Mouse (Mus musculus) heart, postnatal 0 days (tissue): ENCODE measurements around the gene Bcr. TPM values are rescaled to one million over a fixed set of nuclear protein-coding genes. Genes with fewer than 3 reads are reported as not detected.
A peak's percentile ranks its signal among the peaks of the same experiment; 100 is the strongest.

Source experiments
- ATAC-seq: fragments of 200-750 bp; cut with Nextera tagmentation; 2 replicates; pipeline ENCODE4 v1.8.0; 2017; ENCODE audit warnings: low read depth, moderate number of reproducible peaks, moderate library complexity; ENCODE audit not compliant: insufficient read depth
- DNase-seq: peaks from one replicate; pipeline ENCODE4 v3.0.0-alpha.2; 2016; ENCODE audit warnings: low spot score
- H3K27ac ChIP-seq: fragments of 300-500 bp; sonication (generic); 2 replicates; pipeline ENCODE4 v1.5.1; 2014; ENCODE audit warnings: low read depth, mild to moderate bottlenecking
- H3K27me3 ChIP-seq: fragments of 300-500 bp; sonication (generic); 2 replicates; pipeline ENCODE4 v1.6.1; 2014; ENCODE audit warnings: low read length, mixed read lengths; ENCODE audit not compliant: control insufficient read depth, insufficient read depth
- H3K36me3 ChIP-seq: fragments of 300-500 bp; sonication (generic); replicated peaks from 2 replicates; pipeline ENCODE4 v1.6.1; 2014; ENCODE audit warnings: low read length, mixed read lengths; ENCODE audit not compliant: control insufficient read depth, insufficient read depth
- H3K4me1 ChIP-seq: fragments of 300-500 bp; sonication (generic); 2 replicates; pipeline ENCODE4 v1.6.1; 2014; ENCODE audit warnings: antibody characterized with exemption; ENCODE audit not compliant: control insufficient read depth, insufficient read depth
- H3K4me2 ChIP-seq: fragments of 300-500 bp; sonication (generic); 2 replicates; pipeline ENCODE4 v1.6.1; 2014; ENCODE audit warnings: low read depth, mild to moderate bottlenecking, low read length, moderate library complexity
- H3K4me3 ChIP-seq: fragments of 300-500 bp; sonication (generic); 2 replicates; pipeline ENCODE4 v1.5.1; 2014; ENCODE audit warnings: low read depth, low read length
- H3K9ac ChIP-seq: fragments of 300-500 bp; sonication (generic); replicated peaks from 2 replicates; pipeline ENCODE4 v1.6.1; 2014; ENCODE audit warnings: low read depth, low read length, mixed read lengths
- H3K9me3 ChIP-seq: fragments of 300-500 bp; sonication (generic); replicated peaks from 2 replicates; pipeline ENCODE4 v1.6.1; 2016; ENCODE audit warnings: low read length; ENCODE audit not compliant: control insufficient read depth
- CTCF ChIP-seq: IDR thresholded peaks from 2 replicates; pipeline ENCODE4 v1.5.1; 2016; ENCODE audit warnings: antibody characterized with exemption, control low read depth, low read depth
- EP300 ChIP-seq: IDR thresholded peaks from 2 replicates; pipeline ENCODE4 v1.6.1; 2016; ENCODE audit warnings: antibody characterized with exemption, low read depth
- WGBS: fragments of 180-500 bp; shearing (Covaris S2); extraction: QIAGEN DNeasy Blood & Tissue Kit; methylation state at CpG from one replicate; pipeline ENCODE4 v1.1.7; 2014; 5-methylcytosine and 5-hydroxymethylcytosine counted together
- polyA plus RNA-seq: library from polyadenylated mRNA; unstranded; fragments of >200 nt; fragmentation: Nextera tagmentation; extraction: Ambion mirVana; gene quantifications from 2 replicates; pipeline ENCODE4 v1.2.1, GENCODE M21; 2015
- total RNA-seq: library from RNA; depleted of rRNA; stranded (reverse); fragments of >200 nt; gene quantifications from 2 replicates; pipeline ENCODE4 v1.2.3, GENCODE M21; 2014; ENCODE audit warnings: low replicate concordance

Gene Bcr
- total and polyA plus RNA-seq, 2 experiments from 2014 or later, result 9.3 to 12.1 TPM

DNA sequence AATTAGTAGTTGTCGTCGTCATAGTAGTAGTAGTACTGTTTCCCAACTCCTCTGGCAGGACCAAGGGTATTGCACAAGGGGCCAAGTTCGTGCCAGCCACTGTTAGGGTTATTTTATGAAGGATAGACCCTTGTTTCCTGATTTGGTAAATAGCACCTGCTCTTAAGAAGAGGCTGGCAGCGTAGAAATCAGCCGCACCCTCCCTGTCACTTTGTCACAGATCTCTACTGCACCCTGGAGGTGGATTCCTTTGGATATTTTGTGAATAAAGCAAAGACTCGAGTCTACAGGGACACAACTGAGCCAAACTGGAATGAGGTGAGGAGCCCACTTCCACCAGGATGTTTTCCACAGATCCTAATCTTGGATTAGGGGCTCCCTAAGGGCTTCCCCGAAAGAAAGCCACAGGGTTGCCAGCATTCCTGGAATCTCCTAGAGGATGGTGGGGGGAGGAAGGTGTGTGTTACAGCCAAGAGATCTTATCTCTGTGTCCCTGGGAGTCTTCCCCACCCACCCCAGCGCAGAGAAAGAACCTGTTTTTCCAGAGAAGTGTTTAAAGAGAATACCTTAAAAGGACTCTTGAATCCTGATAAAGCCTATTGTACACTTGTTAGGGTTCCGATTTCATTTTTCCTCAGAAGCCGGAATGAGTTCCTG, 105.6 kb downstream of the Bcr start:
- 65% methylated on average over 10 of the region's 10 CpGs for WGBS
- Histone ChIP-seq H3K9ac (no peak overlapping the region), H3K4me3 (no peak overlapping the region), H3K4me2 (no peak overlapping the region), H3K36me3 (peaks cover 31% of the 10 kb centered on the region), H3K4me1 (peaks cover 4% of the 10 kb centered on the region), H3K9me3 (no peaks in the 10 kb centered on the region), H3K27me3 (no peaks in the 10 kb centered on the region), H3K27ac (no peak overlapping the region)
- TF ChIP-seq CTCF, result peak; percentile 9; the same call in 1 of the 2 replicates
- TF ChIP-seq EP300, result no peak
- DNase-seq (no peak), ATAC-seq (no peak)

DNA sequence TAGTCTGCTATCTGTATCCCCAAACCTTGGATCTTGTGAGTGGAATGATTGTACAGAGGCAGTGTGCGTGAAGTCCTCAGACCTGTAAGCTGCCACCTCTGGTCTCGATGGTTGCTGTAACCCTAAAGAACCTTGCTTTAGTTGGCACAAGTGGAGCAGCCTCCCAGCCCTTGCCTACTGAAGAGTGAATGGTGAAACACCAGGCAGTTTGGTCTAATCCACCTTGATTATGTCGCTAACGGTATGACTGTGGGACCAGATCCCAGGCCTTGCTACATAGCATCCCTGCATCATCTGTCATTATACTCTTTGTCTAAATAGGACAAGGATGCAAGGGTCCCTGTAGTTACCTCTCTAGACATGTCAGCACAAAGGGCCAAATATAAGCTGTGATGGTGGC, 106.2 kb downstream of the Bcr start:
- TF ChIP-seq CTCF, result no peak
- TF ChIP-seq EP300, result no peak
- WGBS, result 87% methylated on average over 4 of the region's 4 CpGs
- H3K9ac ChIP-seq, result no peak overlapping the region
- H3K36me3 ChIP-seq, result peaks cover 33% of the 10 kb centered on the region
- ATAC-seq (no peak), DNase-seq (no peak)
- no peaks in the 10 kb centered on the region for H3K27me3 ChIP-seq
- H3K4me1 ChIP-seq, result peaks cover 7% of the 10 kb centered on the region
- no peaks in the 10 kb centered on the region for H3K9me3 ChIP-seq
- no peak overlapping the region for H3K4me3 ChIP-seq
- H3K27ac ChIP-seq, result no peak overlapping the region
- no peak overlapping the region for H3K4me2 ChIP-seq

DNA sequence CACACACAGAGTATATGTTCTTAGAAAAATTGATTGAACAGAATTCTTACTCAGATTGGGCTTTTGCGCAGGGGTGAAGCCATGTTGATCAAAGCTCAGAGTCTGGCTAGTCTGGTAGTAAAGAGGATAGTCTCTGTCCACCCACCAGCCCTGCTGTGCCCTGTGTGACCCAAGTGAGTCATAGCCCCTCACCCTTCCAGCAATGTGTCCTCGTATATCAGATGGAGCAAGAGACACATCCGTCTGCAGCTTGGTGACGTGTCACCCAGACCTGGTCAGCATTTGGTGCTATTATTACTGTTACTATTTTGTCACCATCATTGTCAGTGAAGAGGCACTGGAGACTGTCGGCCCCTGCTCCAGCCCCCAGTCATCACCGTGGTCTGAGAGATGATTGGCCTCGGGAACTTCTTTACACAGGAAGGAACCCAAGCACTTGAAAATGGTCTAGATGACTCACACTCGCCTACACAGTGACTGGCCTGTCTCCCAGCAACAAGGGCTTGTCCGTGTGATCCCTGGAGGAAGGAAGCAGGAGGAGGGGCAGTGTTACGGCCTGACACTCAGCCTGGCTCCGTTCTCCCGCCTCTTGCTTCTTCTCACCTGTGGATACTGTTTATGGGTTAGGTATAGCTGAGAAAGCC, 109.9 kb downstream of the Bcr start:
- Histone ChIP-seq H3K4me1 (peaks cover 20% of the 10 kb centered on the region), H3K4me2 (peak overlapping the region; percentile 43; the same call in 1 of the 2 replicates), H3K36me3 (peaks cover 14% of the 10 kb centered on the region; the same call in 1 of the 2 replicates), H3K4me3 (no peak overlapping the region), H3K9ac (no peak overlapping the region), H3K27me3 (no peaks in the 10 kb centered on the region), H3K9me3 (no peaks in the 10 kb centered on the region), H3K27ac (peak overlapping the region; percentile 53)
- WGBS, result 18% methylated on average over 12 of the region's 12 CpGs
- ATAC-seq (peak; percentile 76), DNase-seq (peak; percentile 92)
- TF ChIP-seq EP300, result no peak
- TF ChIP-seq CTCF, result no peak

DNA sequence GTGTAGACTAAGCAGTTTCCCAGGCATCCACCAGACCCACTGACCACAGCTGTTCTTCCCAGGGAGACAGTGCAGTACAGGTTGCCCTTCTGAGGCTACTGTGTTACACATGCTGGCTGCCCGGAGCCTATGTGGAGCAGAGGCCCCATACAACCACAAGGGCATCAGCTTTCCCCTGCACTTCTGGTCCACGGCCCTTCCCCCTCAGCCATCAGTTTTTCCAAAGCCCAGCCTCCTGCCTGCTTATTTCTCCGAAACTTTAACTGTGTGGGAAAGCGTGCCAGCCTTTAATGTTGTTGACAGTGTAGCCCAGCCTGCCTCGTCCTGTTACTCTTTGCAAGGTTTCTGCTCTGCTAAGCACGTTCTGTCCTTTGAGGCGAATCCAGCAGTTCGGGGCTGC, 112.7 kb downstream of the Bcr start:
- Histone ChIP-seq H3K36me3 (peaks cover 23% of the 10 kb centered on the region), H3K4me3 (no peak overlapping the region), H3K4me2 (no peak overlapping the region), H3K4me1 (peaks cover 20% of the 10 kb centered on the region), H3K27me3 (no peaks in the 10 kb centered on the region), H3K9ac (peak overlapping the region; percentile 31; the same call in 1 of the 2 replicates), H3K9me3 (no peaks in the 10 kb centered on the region), H3K27ac (peak overlapping the region; percentile 83)
- no peak for DNase-seq
- WGBS, result 49% methylated on average over 8 of the region's 8 CpGs
- TF ChIP-seq EP300, result no peak
- TF ChIP-seq CTCF, result no peak
- no peak for ATAC-seq

DNA sequence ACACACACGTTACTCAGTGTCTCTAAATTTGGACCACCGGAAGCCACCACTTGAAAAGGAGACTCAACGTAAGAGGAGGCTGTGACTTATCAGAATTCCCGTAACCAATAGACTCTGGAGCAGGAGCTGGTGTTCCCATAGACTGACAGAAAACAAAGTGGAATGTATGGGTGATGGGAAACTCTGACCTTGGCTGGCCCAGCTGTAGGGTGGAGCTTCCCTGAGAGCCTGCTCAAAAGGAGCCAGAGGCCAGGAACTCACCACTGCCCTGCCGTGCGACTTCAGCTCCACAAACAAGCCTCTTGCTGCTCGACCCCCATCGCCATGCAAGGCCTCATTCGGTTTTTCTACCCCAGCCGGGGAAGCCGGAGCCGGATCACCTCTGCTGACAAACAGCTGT, 113.3 kb downstream of the Bcr start:
- peaks cover 26% of the 10 kb centered on the region for H3K36me3 ChIP-seq
- peaks cover 20% of the 10 kb centered on the region for H3K4me1 ChIP-seq
- peak overlapping the region; percentile 83 for H3K27ac ChIP-seq
- DNase-seq (peak; percentile 91), ATAC-seq (peak; percentile 86)
- no peaks in the 10 kb centered on the region for H3K9me3 ChIP-seq
- H3K27me3 ChIP-seq, result no peaks in the 10 kb centered on the region
- peak overlapping the region; percentile 53 for H3K4me2 ChIP-seq
- peak overlapping the region; percentile 21 for H3K4me3 ChIP-seq
- TF ChIP-seq EP300 (0 out of 2 replicates have a peak, but pooled peaks have one; percentile 37), CTCF (no peak)
- peak overlapping the region; percentile 34; the same call in 1 of the 2 replicates for H3K9ac ChIP-seq
- WGBS, result 24% methylated on average over 12 of the region's 12 CpGs
